Mouse (Mus musculus): Measurements from ENCODE around the gene Ncoa6. TPM values are rescaled to one million over a fixed set of nuclear protein-coding genes. Genes with fewer than 3 reads are reported as not detected.

Ncoa6 gene
- total and polyA plus RNA-seq, 3 experiments, result 17.8 to 22.9 (median 20.5) TPM

- peaks cover 7% of the 10 kb centered on the region for H3K4me1 ChIP-seq (ENCODE audit: control insufficient read depth, insufficient read depth, low read length)
- intact Hi-C loops (cut with DNase I), result no loop called here
- H3K36me3 ChIP-seq (ENCODE audit: control insufficient read depth, insufficient read depth, low read length), result peaks cover 5% of the 10 kb centered on the region; the same call in 1 of the 2 replicates
- WGBS, result 70% methylated on average over 1 of the region's 1 CpGs
- H3K4me3 ChIP-seq, result no peak overlapping the region
- H3K27me3 ChIP-seq (ENCODE audit: control insufficient read depth, insufficient read depth, low read length), result no peaks in the 10 kb centered on the region
- TF ChIP-seq CTCF (IDR thresholded peaks at IDR 0.05) (no peak), EP300 (IDR thresholded peaks at IDR 0.05; ENCODE audit: insufficient read depth, low read depth, low read length) (no peak), POLR2A (IDR thresholded peaks at IDR 0.05; ENCODE audit: insufficient read depth, low read depth, low read length) (no peak)
- H3K27ac ChIP-seq, result no peak overlapping the region
- no peak overlapping the region for H3K9ac ChIP-seq (ENCODE audit: low read depth, low read length)
- DNase-seq, result no peak
- H3K79me2 ChIP-seq (replicated peaks; ENCODE audit: control insufficient read depth, insufficient read depth, low read length), result no peaks in the 10 kb centered on the region
Measured at GRCm38 (mm10) chr2:155373886-155374285, 99.8 kb downstream of the Ncoa6 start.

GRCm38 (mm10) chr2:155373302-155373701 lies 100.4 kb downstream of the Ncoa6 start:
- 79% methylated on average over 1 of the region's 1 CpGs for WGBS
- no peak for TF ChIP-seq CTCF (IDR thresholded peaks at IDR 0.05)
- TF ChIP-seq POLR2A (IDR thresholded peaks at IDR 0.05; ENCODE audit: insufficient read depth, low read depth, low read length), result no peak
- no peak for TF ChIP-seq EP300 (IDR thresholded peaks at IDR 0.05; ENCODE audit: insufficient read depth, low read depth, low read length)
- no peak for DNase-seq
- peaks cover 5% of the 10 kb centered on the region; the same call in 1 of the 2 replicates for H3K36me3 ChIP-seq (ENCODE audit: control insufficient read depth, insufficient read depth, low read length)
- no peaks in the 10 kb centered on the region for H3K27me3 ChIP-seq (ENCODE audit: control insufficient read depth, insufficient read depth, low read length)
- H3K9ac ChIP-seq (ENCODE audit: low read depth, low read length), result no peak overlapping the region
- no peak overlapping the region for H3K27ac ChIP-seq
- H3K4me3 ChIP-seq, result no peak overlapping the region
- peaks cover 7% of the 10 kb centered on the region for H3K4me1 ChIP-seq (ENCODE audit: control insufficient read depth, insufficient read depth, low read length)
- H3K79me2 ChIP-seq (replicated peaks; ENCODE audit: control insufficient read depth, insufficient read depth, low read length), result no peaks in the 10 kb centered on the region
- intact Hi-C loops (cut with DNase I), result no loop called here

DNA sequence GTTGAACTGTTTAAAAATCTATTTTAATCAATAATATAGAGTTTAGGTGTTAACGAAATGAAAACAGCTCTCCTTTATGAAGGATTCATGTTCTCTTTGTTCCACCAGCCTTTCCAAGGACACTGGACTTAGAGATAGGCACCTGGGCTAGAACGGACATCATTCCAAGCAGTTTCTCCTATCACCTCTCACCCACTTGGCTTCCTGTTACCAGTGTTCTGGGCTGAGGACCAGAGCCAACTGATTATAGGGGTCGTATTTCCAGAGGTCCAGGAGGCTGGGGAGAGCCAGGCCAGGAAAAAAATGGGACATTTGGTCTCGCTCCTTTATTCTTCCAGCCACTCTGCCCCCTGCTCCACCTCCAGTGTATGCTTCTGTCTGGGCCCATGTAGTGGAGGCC lies 101.2 kb downstream of the Ncoa6 start:
- no peak for TF ChIP-seq POLR2A (IDR thresholded peaks at IDR 0.05; ENCODE audit: insufficient read depth, low read depth, low read length)
- 0 out of 2 replicates have a peak, but pooled peaks have one; percentile 22 for TF ChIP-seq EP300 (IDR thresholded peaks at IDR 0.05; ENCODE audit: insufficient read depth, low read depth, low read length)
- TF ChIP-seq CTCF (IDR thresholded peaks at IDR 0.05), result no peak
- no peaks in the 10 kb centered on the region for H3K27me3 ChIP-seq (ENCODE audit: control insufficient read depth, insufficient read depth, low read length)
- peaks cover 5% of the 10 kb centered on the region; the same call in 1 of the 2 replicates for H3K36me3 ChIP-seq (ENCODE audit: control insufficient read depth, insufficient read depth, low read length)
- peaks cover 7% of the 10 kb centered on the region for H3K4me1 ChIP-seq (ENCODE audit: control insufficient read depth, insufficient read depth, low read length)
- peak in 1 of 2 experiments; percentile 30 for DNase-seq
- H3K79me2 ChIP-seq (replicated peaks; ENCODE audit: control insufficient read depth, insufficient read depth, low read length), result no peaks in the 10 kb centered on the region
- 13% methylated on average over 4 of the region's 4 CpGs for WGBS
- intact Hi-C loops (cut with DNase I), result no loop called here
- no peak overlapping the region for H3K4me3 ChIP-seq
- peak overlapping the region; percentile 17 for H3K27ac ChIP-seq
- no peak overlapping the region for H3K9ac ChIP-seq (ENCODE audit: low read depth, low read length)

GRCm38 (mm10) chr2:155369333-155369883 lies 104.3 kb downstream of the Ncoa6 start:
- peak; percentile 80 for DNase-seq
- 13% methylated on average over 7 of the region's 7 CpGs for WGBS
- intact Hi-C loops (cut with DNase I), result no loop called here
- H3K79me2 ChIP-seq (replicated peaks; ENCODE audit: control insufficient read depth, insufficient read depth, low read length), result no peaks in the 10 kb centered on the region
- peaks cover 7% of the 10 kb centered on the region for H3K4me1 ChIP-seq (ENCODE audit: control insufficient read depth, insufficient read depth, low read length)
- no peak overlapping the region for H3K9ac ChIP-seq (ENCODE audit: low read depth, low read length)
- no peaks in the 10 kb centered on the region for H3K27me3 ChIP-seq (ENCODE audit: control insufficient read depth, insufficient read depth, low read length)
- peak; percentile 69; the same call in 1 of the 2 replicates for TF ChIP-seq EP300 (IDR thresholded peaks at IDR 0.05; ENCODE audit: insufficient read depth, low read depth, low read length)
- TF ChIP-seq POLR2A (IDR thresholded peaks at IDR 0.05; ENCODE audit: insufficient read depth, low read depth, low read length), result no peak
- peak overlapping the region; percentile 74 for H3K27ac ChIP-seq
- no peak overlapping the region for H3K4me3 ChIP-seq
- peaks cover 5% of the 10 kb centered on the region; the same call in 1 of the 2 replicates for H3K36me3 ChIP-seq (ENCODE audit: control insufficient read depth, insufficient read depth, low read length)

GRCm38 (mm10) chr2:155367635-155368284 lies 105.9 kb downstream of the Ncoa6 start:
- no peaks in the 10 kb centered on the region for H3K79me2 ChIP-seq (replicated peaks; ENCODE audit: control insufficient read depth, insufficient read depth, low read length)
- WGBS, result 64% methylated on average over 7 of the region's 7 CpGs
- H3K27me3 ChIP-seq (ENCODE audit: control insufficient read depth, insufficient read depth, low read length), result no peaks in the 10 kb centered on the region
- peaks cover 5% of the 10 kb centered on the region; the same call in 1 of the 2 replicates for H3K36me3 ChIP-seq (ENCODE audit: control insufficient read depth, insufficient read depth, low read length)
- DNase-seq, result no peak
- no peak overlapping the region for H3K4me3 ChIP-seq
- H3K27ac ChIP-seq, result peak overlapping the region; percentile 24
- no peak for TF ChIP-seq CTCF (IDR thresholded peaks at IDR 0.05)
- TF ChIP-seq EP300 (IDR thresholded peaks at IDR 0.05; ENCODE audit: insufficient read depth, low read depth, low read length), result no peak
- no peak for TF ChIP-seq POLR2A (IDR thresholded peaks at IDR 0.05; ENCODE audit: insufficient read depth, low read depth, low read length)
- H3K4me1 ChIP-seq (ENCODE audit: control insufficient read depth, insufficient read depth, low read length), result peaks cover 7% of the 10 kb centered on the region
- intact Hi-C loops (cut with DNase I), result no loop called here
- H3K9ac ChIP-seq (ENCODE audit: low read depth, low read length), result no peak overlapping the region
